Mouse (Mus musculus) gastrocnemius, adult 8-10 months (tissue): Measurements from ENCODE around the gene Pqbp1. TPM values are rescaled to one million over a fixed set of nuclear protein-coding genes. Genes with fewer than 3 reads are reported as not detected.

Experiments
- DNase-seq, 2 experiments: peaks; one replicate each; pipeline ENCODE4 v3.0.0; 2022; ENCODE audit warnings: low spot score in 2 of 2
- total RNA-seq, 4 experiments: library from RNA; stranded (reverse); gene quantifications; 2 replicates each; pipeline ENCODE4 v1.2.4; 2022

Gene Pqbp1
- total RNA-seq, 4 experiments from 2014 or later: 17.3 to 20.6 (median 19.3) TPM

DNA sequence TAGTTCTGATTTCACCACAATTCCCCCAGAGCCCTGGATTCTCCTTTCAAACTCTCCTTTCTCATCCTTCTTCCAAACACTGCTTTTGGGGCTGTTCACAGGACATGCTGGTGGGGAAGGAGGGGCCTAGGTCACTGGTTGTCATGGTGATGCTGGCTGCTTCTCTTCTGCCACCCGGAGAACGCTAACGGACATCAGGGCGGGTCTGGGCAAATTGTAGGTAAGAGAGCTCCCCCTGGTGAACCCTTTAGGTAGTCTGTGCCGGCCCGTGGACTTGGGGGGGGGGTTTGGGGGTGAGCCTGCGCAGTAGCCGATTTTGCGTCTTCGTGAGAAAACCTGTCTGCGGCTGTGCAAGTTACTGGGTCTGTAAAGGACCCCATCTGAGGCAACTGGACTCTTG lies 19.2 kb downstream of the Pqbp1 start:
- DNase-seq: peak; percentile 10 to 47

GRCm38 (mm10) chrX:7878495-7878894 lies 20.6 kb downstream of the Pqbp1 start:
- DNase-seq: no peak

DNA sequence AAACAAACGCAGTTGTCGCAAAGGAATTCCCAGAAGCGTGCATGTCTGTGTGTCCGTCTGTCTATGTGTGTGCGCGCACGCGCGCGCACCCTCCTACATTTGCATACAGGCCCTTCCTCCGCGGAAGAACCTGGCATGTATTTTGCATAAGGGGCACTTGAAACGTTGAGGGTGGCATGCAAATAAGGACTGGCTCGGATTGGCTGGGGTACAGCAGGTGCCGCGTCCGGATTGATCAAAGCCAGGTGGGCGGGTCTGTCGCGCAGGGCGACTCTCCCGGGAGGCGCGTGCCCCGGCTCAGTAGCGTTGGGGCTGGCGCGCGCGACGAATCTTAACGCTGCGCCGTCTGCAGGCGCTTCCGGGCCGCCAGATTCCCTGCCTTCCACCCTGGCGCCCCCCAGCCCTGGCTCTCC lies 21.1 kb downstream of the Pqbp1 start, which contains the start of gene Pim2:
TSS of gene Pim2 (plus strand) at position 256 of the 413 bp plus-strand sequence.
- peak; percentile 33 to 75 for DNase-seq

GRCm38 (mm10) chrX:7869826-7870225 lies 29.2 kb downstream of the Pqbp1 start:
- DNase-seq: no peak

DNA sequence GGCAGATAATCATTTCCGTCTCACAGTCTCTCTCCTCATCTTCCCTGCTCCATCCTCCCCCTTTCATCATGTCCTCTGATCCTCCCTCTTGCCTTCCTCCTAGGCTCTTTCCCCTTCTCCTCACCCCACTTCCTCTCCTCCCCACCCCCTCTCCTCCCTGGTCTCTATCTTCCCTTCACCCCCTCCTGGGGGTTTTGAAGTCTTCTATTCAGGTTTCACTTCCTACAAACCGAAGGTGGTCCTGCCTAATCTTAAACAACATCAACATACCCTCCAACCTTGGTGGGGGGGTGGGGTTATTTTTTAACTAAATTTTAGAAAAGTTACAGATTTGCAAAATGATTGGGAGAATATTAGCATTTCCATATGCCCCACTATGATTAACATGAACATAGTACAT lies 30.6 kb downstream of the Pqbp1 start:
- DNase-seq: no peak

DNA sequence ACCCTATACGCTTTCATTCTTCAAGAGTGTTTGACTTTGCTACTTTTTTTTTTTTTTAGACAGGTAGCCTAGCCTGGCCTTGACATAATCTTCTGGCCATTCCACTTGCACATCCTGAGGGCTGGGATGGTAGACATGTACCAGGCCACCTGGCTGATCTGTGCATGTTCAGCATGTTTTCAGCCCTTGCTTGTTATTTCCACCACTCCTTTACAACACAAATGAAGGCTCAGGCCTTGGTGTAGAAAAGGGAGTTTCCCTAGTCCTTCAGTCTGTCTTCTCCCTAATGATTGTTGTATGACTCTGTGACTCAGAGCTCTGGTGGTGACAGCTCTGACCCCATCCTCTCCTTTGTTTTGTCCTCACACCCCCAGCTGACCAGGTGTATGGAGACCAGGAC lies 31.9 kb downstream of the Pqbp1 start:
- DNase-seq: no peak

- no peak for DNase-seq
Measured at GRCm38 (mm10) chrX:7865786-7866185, 33.3 kb downstream of the Pqbp1 start.

- no peak for DNase-seq
Measured at GRCm38 (mm10) chrX:7865343-7865742, 33.7 kb downstream of the Pqbp1 start.

DNA sequence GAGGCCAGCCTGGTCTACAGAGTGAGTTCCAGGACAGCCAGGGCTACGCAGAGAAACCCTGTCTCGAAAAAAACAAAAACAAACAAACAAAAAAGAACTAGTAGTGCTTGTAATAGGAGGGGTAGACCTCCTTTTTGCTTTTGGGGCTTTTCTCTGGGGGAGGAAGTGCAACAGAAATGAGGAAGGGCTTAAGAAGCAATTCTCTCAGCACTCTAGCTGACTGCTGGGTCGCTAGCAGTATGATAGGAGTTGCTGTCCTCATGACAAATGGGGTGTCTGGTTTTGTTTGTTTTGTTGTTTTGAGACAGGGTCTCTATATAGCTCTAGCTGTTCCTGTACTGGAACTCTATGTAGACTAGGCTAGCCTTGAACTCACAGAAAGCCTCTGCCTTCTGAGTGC lies 34.5 kb downstream of the Pqbp1 start:
- no peak for DNase-seq

GRCm38 (mm10) chrX:7863181-7863580 lies 35.9 kb downstream of the Pqbp1 start:
- DNase-seq: no peak

DNA sequence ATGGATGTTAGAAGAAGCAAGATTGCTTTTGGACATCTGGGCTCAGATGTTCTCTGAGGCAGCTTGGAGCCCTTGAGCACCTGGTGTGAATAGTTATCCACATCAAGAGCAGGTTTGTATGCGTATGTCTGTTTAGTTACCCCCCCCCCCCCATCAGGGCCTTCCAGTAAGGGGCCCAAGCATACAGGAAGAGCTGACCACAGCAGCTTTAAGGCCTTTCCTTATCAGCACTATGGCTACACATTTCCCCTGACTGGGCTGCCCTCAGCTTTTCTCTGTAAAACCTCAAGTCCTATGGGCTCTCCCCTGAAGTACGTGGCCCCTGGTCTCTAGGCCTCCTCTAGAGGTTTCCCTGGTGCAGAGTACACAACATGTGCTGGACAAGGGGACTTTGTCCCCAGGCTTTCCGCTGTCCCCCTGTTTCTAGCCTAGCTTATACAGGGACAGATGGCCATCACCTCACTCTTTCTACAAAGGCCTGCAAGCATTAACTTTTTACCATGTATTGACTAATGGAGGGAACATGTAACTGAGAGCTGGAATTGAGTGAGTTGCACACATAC lies 39.8 kb downstream of the Pqbp1 start:
- DNase-seq: no peak

DNA sequence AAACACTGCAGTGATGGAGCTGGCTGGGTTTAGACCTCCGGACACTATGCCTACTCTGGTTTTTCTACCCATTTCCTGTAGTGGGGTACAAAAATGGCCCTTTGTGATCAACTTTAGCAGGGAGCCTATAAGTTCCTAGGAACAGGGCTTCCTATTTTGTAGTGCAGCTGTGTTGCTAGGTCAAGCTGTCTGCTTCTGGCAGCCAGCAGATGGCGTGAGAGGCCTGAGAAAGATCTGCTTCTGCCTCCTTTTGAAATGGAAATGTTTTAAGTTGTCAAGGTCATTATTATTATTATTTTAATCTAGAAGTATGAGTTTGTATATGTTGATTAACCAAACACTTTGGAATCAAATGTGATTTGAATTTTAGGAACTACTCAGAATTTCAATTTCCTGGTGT lies 44.5 kb downstream of the Pqbp1 start:
- DNase-seq: no peak

- DNase-seq: no peak
Measured at GRCm38 (mm10) chrX:7847845-7848244, 51.2 kb downstream of the Pqbp1 start.

Other genes with a start within 250 kb of the Pqbp1 start
- 10 to 100 TPM; 13.4 to 22.6 (median 17.0) TPM for gene Prickle3, start 242.0 kb downstream of the Pqbp1 start, total RNA-seq
- gene Plp2, start 227.9 kb downstream of the Pqbp1 start, total RNA-seq: 10 to 100 TPM; 29.6 to 34.3 (median 33.3) TPM
- gene Magix, start 218.0 kb downstream of the Pqbp1 start, total RNA-seq: 10 to 100 TPM; 21.4 to 25.1 (median 22.7) TPM
- 10 to 100 TPM; 12.4 to 13.2 (median 12.7) TPM for gene Gpkow, start 202.1 kb downstream of the Pqbp1 start, total RNA-seq
- gene Wdr45, start 184.9 kb downstream of the Pqbp1 start, total RNA-seq: 10 to 100 TPM; 34.5 to 41.8 (median 37.8) TPM
- gene Gm45208, start 177.0 kb downstream of the Pqbp1 start, total RNA-seq: under 1 TPM in 1 of 4 experiments, not detected in 3; 0.83 TPM
- gene Praf2, start 170.8 kb downstream of the Pqbp1 start, total RNA-seq: 1 to 10 TPM; 3.6 to 4.6 (median 3.7) TPM
- 1 to 10 TPM in 1 of 4 experiments, under 1 TPM in 2, not detected in 1; 0.34 to 1.1 (median 0.86) TPM for gene Ccdc120, start 148.4 kb downstream of the Pqbp1 start, total RNA-seq
- gene Tfe3, start 136.7 kb downstream of the Pqbp1 start, total RNA-seq: 1 to 10 TPM; 6.0 to 8.1 (median 7.6) TPM
- 10 to 100 TPM; 15.5 to 19.4 (median 16.1) TPM for gene Gripap1, start 109.5 kb downstream of the Pqbp1 start, total RNA-seq
- under 1 TPM; 0.05 to 0.16 (median 0.12) TPM for gene Kcnd1, start 77.0 kb downstream of the Pqbp1 start, total RNA-seq
- 10 to 100 TPM; 13.8 to 17.8 (median 15.6) TPM for gene Otud5, start 57.9 kb downstream of the Pqbp1 start, total RNA-seq
- 1 to 10 TPM; 1.1 to 3.3 (median 1.7) TPM for gene Pim2, start 21.0 kb downstream of the Pqbp1 start, total RNA-seq
- 10 to 100 TPM in 2 of 4 experiments, 1 to 10 TPM in 2; 8.5 to 11.3 (median 10.2) TPM for gene Slc35a2, start 15.2 kb downstream of the Pqbp1 start, total RNA-seq
- 10 to 100 TPM; 47.8 to 58.6 (median 53.9) TPM for gene Timm17b, start 88 bp upstream of the Pqbp1 start, total RNA-seq
- gene Gm10491, start 8.6 kb upstream of the Pqbp1 start, total RNA-seq: not detected
- 1 to 10 TPM in 1 of 4 experiments, under 1 TPM in 1, not detected in 2; 0.87 to 1.5 TPM for gene Gm10490, start 10.3 kb upstream of the Pqbp1 start, total RNA-seq
- gene Pcsk1n, start 20.6 kb upstream of the Pqbp1 start, total RNA-seq: not detected
- gene Eras, start 29.3 kb upstream of the Pqbp1 start, total RNA-seq: not detected
- 1 to 10 TPM; 3.8 to 6.2 (median 4.2) TPM for gene Hdac6, start 48.6 kb upstream of the Pqbp1 start, total RNA-seq
- gene Gata1, start 78.8 kb upstream of the Pqbp1 start, total RNA-seq: under 1 TPM in 1 of 4 experiments, not detected in 3; 0.13 TPM
- gene Glod5, start 119.2 kb upstream of the Pqbp1 start, total RNA-seq: not detected
- gene Suv39h1, start 175.5 kb upstream of the Pqbp1 start, total RNA-seq: 1 to 10 TPM; 3.5 to 5.0 (median 4.3) TPM
- gene Was, start 191.2 kb upstream of the Pqbp1 start, total RNA-seq: under 1 TPM; 0.15 to 0.54 (median 0.45) TPM
- gene Wdr13, start 233.6 kb upstream of the Pqbp1 start, total RNA-seq: 10 to 100 TPM in 2 of 4 experiments, 1 to 10 TPM in 2; 8.7 to 10.4 (median 9.6) TPM
- gene Rbm3, start 246.6 kb upstream of the Pqbp1 start, total RNA-seq: 100 to 1,000 TPM in 1 of 4 experiments, 10 to 100 TPM in 3; 45.7 to 121 (median 61.8) TPM